Mouse (Mus musculus) neural tube, embryonic 13.5 days (tissue): ENCODE data around the gene Snx11. TPM values are rescaled to one million over a fixed set of nuclear protein-coding genes. Genes with fewer than 3 reads are reported as not detected.
A peak's percentile ranks its signal among the peaks of the same experiment; 100 is the strongest.

Experiments used
- ATAC-seq: fragments of 200-750 bp; cut with Nextera tagmentation; 2 replicates; pipeline ENCODE4 v1.8.0; 2017; ENCODE audit warnings: low read depth, mild to moderate bottlenecking, moderate TSS enrichment, moderate library complexity
- H3K27ac ChIP-seq: fragments of 300-500 bp; sonication (generic); replicated peaks from 2 replicates; pipeline ENCODE4 v1.5.1; 2015; ENCODE audit warnings: moderate library complexity, mild to moderate bottlenecking, inconsistent platforms
- H3K27me3 ChIP-seq: fragments of 300-500 bp; sonication (generic); 2 replicates; pipeline ENCODE4 v1.6.1; 2015; ENCODE audit warnings: mild to moderate bottlenecking, inconsistent platforms
- H3K36me3 ChIP-seq: fragments of 300-500 bp; sonication (generic); 2 replicates; pipeline ENCODE4 v1.6.1; 2015; ENCODE audit warnings: mild to moderate bottlenecking, inconsistent platforms
- H3K4me1 ChIP-seq: fragments of 300-500 bp; sonication (generic); replicated peaks from 2 replicates; pipeline ENCODE4 v1.6.1; 2015; ENCODE audit warnings: inconsistent platforms
- H3K4me2 ChIP-seq: fragments of 300-500 bp; sonication (generic); 2 replicates; pipeline ENCODE4 v1.6.1; 2015; ENCODE audit warnings: inconsistent platforms, mild to moderate bottlenecking, moderate library complexity
- H3K4me3 ChIP-seq: fragments of 300-500 bp; sonication (generic); 2 replicates; pipeline ENCODE4 v1.5.1; 2015; ENCODE audit warnings: mild to moderate bottlenecking, inconsistent platforms
- H3K9ac ChIP-seq: fragments of 300-500 bp; sonication (generic); 2 replicates; pipeline ENCODE4 v1.6.1; 2015; ENCODE audit warnings: moderate library complexity, mild to moderate bottlenecking, inconsistent platforms
- H3K9me3 ChIP-seq: fragments of 300-500 bp; sonication (generic); 2 replicates; pipeline ENCODE4 v1.6.1; 2016; ENCODE audit warnings: inconsistent platforms
- WGBS: fragments of 180-500 bp; shearing (Covaris S2); methylation state at CpG from one replicate; pipeline ENCODE4 v1.1.7; 2015; 5-methylcytosine and 5-hydroxymethylcytosine counted together
- polyA plus RNA-seq: library from polyadenylated mRNA; unstranded; fragments of >200 nt; fragmentation: Nextera tagmentation; extraction: Ambion mirVana; gene quantifications from 2 replicates; pipeline ENCODE4 v1.2.1, GENCODE M21; 2015

The Snx11 gene
- polyA plus RNA-seq, 1 experiment from 2014 or later, result 78.0 TPM

GRCm38 (mm10) chr11:96771274-96771975 is 5.9 kb downstream of the Snx11 start:
- WGBS, result 97% methylated on average over 9 of the region's 9 CpGs
- no peak overlapping the region for H3K4me3 ChIP-seq
- H3K4me1 ChIP-seq, result peaks cover 61% of the 10 kb centered on the region
- no peak overlapping the region for H3K9ac ChIP-seq
- no peak for ATAC-seq
- no peak overlapping the region for H3K4me2 ChIP-seq
- H3K27me3 ChIP-seq, result no peaks in the 10 kb centered on the region
- no peak overlapping the region for H3K27ac ChIP-seq
- peaks cover 61% of the 10 kb centered on the region for H3K36me3 ChIP-seq
- no peaks in the 10 kb centered on the region for H3K9me3 ChIP-seq

GRCm38 (mm10) chr11:96768240-96768639 is 9.1 kb downstream of the Snx11 start:
- Histone ChIP-seq H3K9ac (peak overlapping the region; percentile 56), H3K27ac (peak overlapping the region; percentile 92), H3K4me2 (peak overlapping the region; percentile 14; the same call in 1 of the 2 replicates), H3K36me3 (peaks cover 61% of the 10 kb centered on the region), H3K27me3 (no peaks in the 10 kb centered on the region), H3K4me3 (no peak overlapping the region), H3K4me1 (peaks cover 60% of the 10 kb centered on the region), H3K9me3 (no peaks in the 10 kb centered on the region)
- no peak for ATAC-seq
- WGBS, result 53% methylated on average over 9 of the region's 9 CpGs

- H3K27ac ChIP-seq, result peak overlapping the region; percentile 92
- H3K4me1 ChIP-seq, result peaks cover 71% of the 10 kb centered on the region
- peaks cover 49% of the 10 kb centered on the region for H3K36me3 ChIP-seq
- H3K9ac ChIP-seq, result 0 out of 2 replicates have a peak overlapping the region, but pooled peaks have one; percentile 56
- no peaks in the 10 kb centered on the region for H3K27me3 ChIP-seq
- H3K4me3 ChIP-seq, result no peak overlapping the region
- H3K4me2 ChIP-seq, result peak overlapping the region; percentile 20; the same call in 1 of the 2 replicates
- no peaks in the 10 kb centered on the region for H3K9me3 ChIP-seq
- peak; percentile 55 for ATAC-seq
- 9% methylated on average over 7 of the region's 7 CpGs for WGBS
These were observed 10.3 kb downstream of the Snx11 start for GRCm38 (mm10) chr11:96767096-96767495.

GRCm38 (mm10) chr11:96766555-96766954 is 10.8 kb downstream of the Snx11 start:
- 71% methylated on average over 12 of the region's 12 CpGs for WGBS
- no peak for ATAC-seq
- H3K4me3 ChIP-seq, result no peak overlapping the region
- no peaks in the 10 kb centered on the region for H3K27me3 ChIP-seq
- H3K4me1 ChIP-seq, result peaks cover 74% of the 10 kb centered on the region
- peaks cover 44% of the 10 kb centered on the region for H3K36me3 ChIP-seq
- no peak overlapping the region; the same call in 1 of the 2 replicates for H3K9ac ChIP-seq
- H3K9me3 ChIP-seq, result no peaks in the 10 kb centered on the region
- H3K27ac ChIP-seq, result peak overlapping the region; percentile 92
- 0 out of 2 replicates have a peak overlapping the region, but pooled peaks have one; percentile 20 for H3K4me2 ChIP-seq

GRCm38 (mm10) chr11:96765645-96766044 is 11.7 kb downstream of the Snx11 start:
- H3K9me3 ChIP-seq, result no peaks in the 10 kb centered on the region
- no peak for ATAC-seq
- no peak overlapping the region for H3K9ac ChIP-seq
- 75% methylated on average over 7 of the region's 7 CpGs for WGBS
- H3K4me2 ChIP-seq, result no peak overlapping the region
- H3K4me3 ChIP-seq, result no peak overlapping the region
- peaks cover 35% of the 10 kb centered on the region for H3K36me3 ChIP-seq
- H3K4me1 ChIP-seq, result peaks cover 74% of the 10 kb centered on the region
- H3K27me3 ChIP-seq, result no peaks in the 10 kb centered on the region
- H3K27ac ChIP-seq, result peak overlapping the region; percentile 92

- peaks cover 74% of the 10 kb centered on the region for H3K4me1 ChIP-seq
- H3K9me3 ChIP-seq, result no peaks in the 10 kb centered on the region
- no peaks in the 10 kb centered on the region for H3K27me3 ChIP-seq
- H3K27ac ChIP-seq, result peak overlapping the region; percentile 92
- 25% methylated on average over 13 of the region's 13 CpGs for WGBS
- peak; percentile 46 for ATAC-seq
- peak overlapping the region; percentile 28 for H3K4me2 ChIP-seq
- H3K9ac ChIP-seq, result peak overlapping the region; percentile 17; the same call in 1 of the 2 replicates
- no peak overlapping the region for H3K4me3 ChIP-seq
- H3K36me3 ChIP-seq, result peaks cover 26% of the 10 kb centered on the region
These were observed 12.6 kb downstream of the Snx11 start for GRCm38 (mm10) chr11:96764511-96765350.

- 52% methylated on average over 15 of the region's 15 CpGs for WGBS
- Histone ChIP-seq H3K9ac (no peak overlapping the region), H3K4me3 (no peak overlapping the region), H3K36me3 (peaks cover 7% of the 10 kb centered on the region), H3K27ac (peak overlapping the region; percentile 46), H3K4me2 (no peak overlapping the region), H3K27me3 (no peaks in the 10 kb centered on the region), H3K9me3 (no peaks in the 10 kb centered on the region), H3K4me1 (peaks cover 65% of the 10 kb centered on the region)
- 0 out of 2 replicates have a peak, but pooled peaks have one; percentile 30 for ATAC-seq
These were observed 14.5 kb downstream of the Snx11 start for GRCm38 (mm10) chr11:96762742-96763470.

- 54% methylated on average over 7 of the region's 7 CpGs for WGBS
These were observed 15.4 kb downstream of the Snx11 start for GRCm38 (mm10) chr11:96761984-96762383.

GRCm38 (mm10) chr11:96760042-96760441 is 17.3 kb downstream of the Snx11 start:
- no peak overlapping the region for H3K27ac ChIP-seq
- no peak overlapping the region for H3K9ac ChIP-seq
- no peak overlapping the region for H3K4me2 ChIP-seq
- no peaks in the 10 kb centered on the region for H3K27me3 ChIP-seq
- no peak for ATAC-seq
- no peaks in the 10 kb centered on the region for H3K36me3 ChIP-seq
- H3K4me1 ChIP-seq, result peaks cover 37% of the 10 kb centered on the region
- 43% methylated on average over 3 of the region's 3 CpGs for WGBS
- no peak overlapping the region for H3K4me3 ChIP-seq
- no peaks in the 10 kb centered on the region for H3K9me3 ChIP-seq

More at GRCm38 (mm10) chr11:96761984-96762383, 15.4 kb downstream of the Snx11 start:
- no peaks in the 10 kb centered on the region for H3K27me3 ChIP-seq
- no peak overlapping the region for H3K4me2 ChIP-seq
- peaks cover 56% of the 10 kb centered on the region for H3K4me1 ChIP-seq
- ATAC-seq, result no peak
- H3K9me3 ChIP-seq, result no peaks in the 10 kb centered on the region
- H3K9ac ChIP-seq, result no peak overlapping the region
- H3K4me3 ChIP-seq, result no peak overlapping the region
- peaks cover 5% of the 10 kb centered on the region; the same call in 1 of the 2 replicates for H3K36me3 ChIP-seq
- H3K27ac ChIP-seq, result 0 out of 2 replicates have a peak overlapping the region, but pooled peaks have one; percentile 46

GRCm38 (mm10) chr11:96758402-96758801 is 19.0 kb downstream of the Snx11 start:
- Histone ChIP-seq H3K27me3 (no peaks in the 10 kb centered on the region), H3K4me1 (peaks cover 22% of the 10 kb centered on the region), H3K27ac (no peak overlapping the region), H3K4me2 (no peak overlapping the region), H3K4me3 (no peak overlapping the region), H3K9ac (no peak overlapping the region), H3K9me3 (no peaks in the 10 kb centered on the region), H3K36me3 (no peaks in the 10 kb centered on the region)
- no peak for ATAC-seq
- WGBS, result 52% methylated on average over 5 of the region's 5 CpGs

GRCm38 (mm10) chr11:96757421-96757820 is 19.9 kb downstream of the Snx11 start:
- H3K4me1 ChIP-seq, result peaks cover 12% of the 10 kb centered on the region
- H3K27me3 ChIP-seq, result no peaks in the 10 kb centered on the region
- no peaks in the 10 kb centered on the region for H3K36me3 ChIP-seq
- no peaks in the 10 kb centered on the region for H3K9me3 ChIP-seq
- ATAC-seq, result no peak
- H3K4me3 ChIP-seq, result no peak overlapping the region
- H3K27ac ChIP-seq, result no peak overlapping the region
- no peak overlapping the region for H3K9ac ChIP-seq
- no peak overlapping the region for H3K4me2 ChIP-seq
- WGBS, result 63% methylated on average over 4 of the region's 4 CpGs
